20 mouse cellular contexts compared by ENCODE assay signal in the genomic region with DNA sequence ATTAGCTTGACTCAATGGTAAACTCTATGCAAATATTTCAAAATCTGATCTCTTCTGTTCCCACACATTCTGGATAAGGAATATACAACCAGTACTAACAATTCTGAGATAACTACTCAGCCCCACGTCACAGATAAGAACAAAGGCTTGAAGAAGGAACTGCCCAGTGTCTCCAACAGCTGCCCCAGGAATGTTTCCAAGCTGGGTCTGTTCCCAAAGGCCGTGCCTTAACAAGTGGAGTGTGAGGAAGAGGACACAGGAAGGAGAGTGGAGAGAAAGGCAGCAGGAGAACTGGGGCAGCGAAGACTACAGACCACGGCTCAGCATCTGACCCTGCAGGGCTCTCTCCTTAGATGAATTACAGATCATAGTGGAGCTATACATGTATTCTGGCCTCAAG. TPM values are rescaled to one million over a fixed set of nuclear protein-coding genes. Genes with fewer than 3 reads are reported as not detected.
DNase-seq lines count a peak whose midpoint lies in the region; ATAC-seq and TF ChIP-seq lines count a peak whose summit lies in the region.
"Had no signal": no experiment of that assay in that cellular context is flagged by ENCODE, and none has a peak within 500 bp of the region (broad histone marks: within the 10 kb centered on the region; RNA-seq: fewer than 3 reads in every experiment).

No protein-coding gene starts in this region.

- H3K27ac ChIP-seq in heart, embryonic 11.5 days (ENCODE audit: low read depth, low read length), result peak overlapping the region; percentile 81
- H3K27ac ChIP-seq in kidney, adult 2 months (ENCODE audit: insufficient read depth, low read depth, low read length), result no peak overlapping the region
- H3K27ac ChIP-seq: hindbrain, embryonic 15.5 days; limb, embryonic 12.5 days; liver, embryonic 14.5 days; midbrain, embryonic 12.5 days had no signal

- 0 out of 2 replicates have a peak, but pooled peaks have one; percentile 23 for ATAC-seq in heart, embryonic 11.5 days (replicated peaks; ENCODE audit: insufficient number of reproducible peaks, low FRiP score, low TSS enrichment)
- ATAC-seq in erythroid progenitor cell, adult 5-6 weeks (replicated peaks; ENCODE audit: low FRiP score, poor library complexity, severe bottlenecking), result no peak
- ATAC-seq in megakaryocyte, adult 5-6 weeks (ENCODE audit: poor library complexity, severe bottlenecking), result no peak
- ATAC-seq: activated CD4-positive, CD25-positive, alpha-beta regulatory T cell, adult 4 months had no signal

- no peak overlapping the region for H3K4me3 ChIP-seq in heart, embryonic 11.5 days (ENCODE audit: low read depth, low read length)
- no peak overlapping the region for H3K4me3 ChIP-seq in kidney, adult 2 months (ENCODE audit: insufficient read depth, low read depth, low read length)
- H3K4me3 ChIP-seq: hindbrain, embryonic 15.5 days; limb, embryonic 12.5 days; midbrain, embryonic 12.5 days had no signal

- no peak overlapping the region for H3K4me2 ChIP-seq in heart, embryonic 11.5 days
- H3K4me2 ChIP-seq: hindbrain, embryonic 15.5 days; limb, embryonic 12.5 days; midbrain, embryonic 12.5 days had no signal

- no peaks in the 10 kb centered on the region for H3K27me3 ChIP-seq in heart, embryonic 11.5 days (ENCODE audit: control insufficient read depth, insufficient read depth, low read length)
- H3K27me3 ChIP-seq in kidney, adult 2 months (replicated peaks; ENCODE audit: control insufficient read depth, insufficient read depth, low read length), result no peaks in the 10 kb centered on the region
- H3K27me3 ChIP-seq: CH12.LX; hindbrain, embryonic 15.5 days; limb, embryonic 12.5 days; midbrain, embryonic 12.5 days had no signal

- intact Hi-C loops in heart, postnatal 25 days (cut with DNase I), result no loop called here

- no peaks in the 10 kb centered on the region for H3K36me3 ChIP-seq in heart, embryonic 11.5 days (ENCODE audit: control insufficient read depth, insufficient read depth, low read length)
- no peaks in the 10 kb centered on the region for H3K36me3 ChIP-seq in kidney, adult 2 months (ENCODE audit: control insufficient read depth, insufficient read depth, low read length)
- H3K36me3 ChIP-seq: hindbrain, embryonic 15.5 days; limb, embryonic 12.5 days; midbrain, embryonic 12.5 days had no signal

- no peak for TF ChIP-seq POLR2A in kidney, adult 2 months (IDR thresholded peaks at IDR 0.05; ENCODE audit: low read depth, low read length)

- peak; percentile 12 to 36 for DNase-seq in cerebellum, postnatal 10 days
- no peak for DNase-seq in cerebellum, postnatal 25 days
- DNase-seq in Muller cell, postnatal 12 days (ENCODE audit: inconsistent ontology term), result peak; percentile 75
- peak; percentile 35 for DNase-seq in heart, postnatal 25 days (ENCODE audit: low spot score)
- DNase-seq in kidney, adult 2 months, result no peak
- DNase-seq: cerebellum, postnatal 36 days; gastrocnemius, postnatal 36 days; kidney, adult 8-10 months; kidney, postnatal 4 days; lung, postnatal 14 days; thymus, adult 2 months had no signal

- no peaks in the 10 kb centered on the region for H3K9me3 ChIP-seq in heart, embryonic 11.5 days (replicated peaks; ENCODE audit: control insufficient read depth, low read length)
- H3K9me3 ChIP-seq: hindbrain, embryonic 15.5 days; limb, embryonic 12.5 days; midbrain, embryonic 12.5 days had no signal

- no peak for TF ChIP-seq CTCF in kidney, adult 2 months (conservative IDR thresholded peaks at IDR 0.05; ENCODE audit: insufficient read depth, insufficient read length, low read depth, low read length)

- H3K9ac ChIP-seq in heart, embryonic 11.5 days (ENCODE audit: low read depth, low read length), result no peak overlapping the region
- H3K9ac ChIP-seq: hindbrain, embryonic 15.5 days; limb, embryonic 12.5 days; liver, embryonic 14.5 days; midbrain, embryonic 12.5 days had no signal

- peaks cover 71% of the 10 kb centered on the region for H3K4me1 ChIP-seq in heart, embryonic 11.5 days (ENCODE audit: control insufficient read depth, insufficient read depth, low read length)
- H3K4me1 ChIP-seq in kidney, adult 2 months (ENCODE audit: control insufficient read depth, insufficient read depth, low read length), result peaks cover 15% of the 10 kb centered on the region

- 27% methylated on average over 4 of the region's 4 CpGs for WGBS in heart, embryonic 11.5 days (ENCODE audit: insufficient replicate concordance)
- WGBS in kidney, adult 2 months, result 68% methylated on average over 4 of the region's 4 CpGs

RNA-seq across cellular contexts. Expression of a gene that starts 39.2 kb away (rescaled TPM):
- 58.3 and 66.5 TPM in 2 replicates for polyA plus RNA-seq in heart, embryonic 11.5 days (2014; fragmentation: Nextera tagmentation; extraction: Ambion mirVana)
- total RNA-seq in heart, postnatal 25 days (2021), result 10 to 100 TPM; 81.3 to 83.2 TPM
- 13.9 and 14.6 TPM in 2 replicates for polyA plus RNA-seq in kidney, adult 2 months (2012; rRNA removed)
- total RNA-seq in erythroid progenitor cell, adult 5-6 weeks (2015; ENCODE audit: low replicate concordance), result 2.2 and 15.1 TPM in 2 replicates
- 1.1 and 1.7 TPM in 2 replicates for total RNA-seq in erythroid progenitor cell, adult 5-6 weeks (2017; ENCODE audit: low replicate concordance)
- 5.0 and 6.2 TPM in 2 replicates for total RNA-seq in megakaryocyte, adult 5-6 weeks (2015)
- 3.9 and 7.1 TPM in 2 replicates for total RNA-seq in megakaryocyte, adult 5-6 weeks (2017)
- total RNA-seq: CH12.LX had no signal

Comparison
In these comparisons a context has a peak if more than half of its experiments do, and no peak if none do; other contexts are left out.
1. DNase-seq: peak in cerebellum, postnatal 10 days (2 of 2), Muller cell, postnatal 12 days (single experiment) and heart, postnatal 25 days (single experiment); none in cerebellum, postnatal 25 days (0 of 2) and kidney, adult 2 months (single experiment).
2. RNA of a gene that starts 39.2 kb away (total RNA-seq): 81.3 to 83.2 TPM in heart, postnatal 25 days; 1.1 to 15.1 TPM in erythroid progenitor cell, adult 5-6 weeks and 3.9 to 7.1 TPM in megakaryocyte, adult 5-6 weeks; every median in the first group is over 4 times any median in the second.